Mouse (Mus musculus): ENCODE results near the gene Pglyrp1.
"Not testable (repeated sequence)": the region's sequence is repeated elsewhere in the genome, so short reads cannot be mapped to it uniquely, and the experiment has no call there.

The Pglyrp1 gene

GRCm38 (mm10) chr7:18871031-18871430, at the start of gene Pglyrp1:
Gene Pglyrp1, plus strand, starts transcription at chr7:18871331.
- not testable (repeated sequence) for DNase-seq (ENCODE audit: low read depth, low spot score)

GRCm38 (mm10) chr7:18821507-18821906, 49.6 kb upstream of the Pglyrp1 start, which contains the start of gene Psg17:
Gene Psg17, minus strand, starts transcription at chr7:18821607.
- DNase-seq (ENCODE audit: low read depth, low spot score) = no peak

- no peak for DNase-seq (ENCODE audit: low read depth, low spot score)
Observed at GRCm38 (mm10) chr7:18827792-18828546, 43.2 kb upstream of the Pglyrp1 start.

GRCm38 (mm10) chr7:18828592-18828991, 42.5 kb upstream of the Pglyrp1 start:
- peak; percentile 41 for DNase-seq (ENCODE audit: low read depth, low spot score)

GRCm38 (mm10) chr7:18829545-18829944, 41.6 kb upstream of the Pglyrp1 start:
- DNase-seq (ENCODE audit: low read depth, low spot score) = no peak

GRCm38 (mm10) chr7:18832298-18832697, 38.8 kb upstream of the Pglyrp1 start:
- no peak for DNase-seq (ENCODE audit: low read depth, low spot score)

GRCm38 (mm10) chr7:18839865-18840264, 31.3 kb upstream of the Pglyrp1 start, which contains the start of gene Mill2:
Gene Mill2, plus strand, starts transcription at chr7:18839966.
- peak; percentile 22 for DNase-seq (ENCODE audit: low read depth, low spot score)

GRCm38 (mm10) chr7:18840386-18841173, 30.6 kb upstream of the Pglyrp1 start:
- DNase-seq (ENCODE audit: low read depth, low spot score) = peak; percentile 28

GRCm38 (mm10) chr7:18841174-18841567, 30.0 kb upstream of the Pglyrp1 start:
- no peak for DNase-seq (ENCODE audit: low read depth, low spot score)

GRCm38 (mm10) chr7:18844811-18845210, 26.3 kb upstream of the Pglyrp1 start:
- no peak for DNase-seq (ENCODE audit: low read depth, low spot score)

GRCm38 (mm10) chr7:18848395-18848794, 22.7 kb upstream of the Pglyrp1 start:
- no peak for DNase-seq (ENCODE audit: low read depth, low spot score)

GRCm38 (mm10) chr7:18858310-18858916, 12.7 kb upstream of the Pglyrp1 start:
- DNase-seq (ENCODE audit: low read depth, low spot score) = peak; percentile 90

GRCm38 (mm10) chr7:18862801-18863200, 8.3 kb upstream of the Pglyrp1 start:
- peak; percentile 74 for DNase-seq (ENCODE audit: low read depth, low spot score)

- no peak for DNase-seq (ENCODE audit: low read depth, low spot score)
Observed at GRCm38 (mm10) chr7:18868491-18868890, 2.6 kb upstream of the Pglyrp1 start.

- DNase-seq (ENCODE audit: low read depth, low spot score) = no peak
Observed at GRCm38 (mm10) chr7:18872014-18872802, 1.1 kb downstream of the Pglyrp1 start.

GRCm38 (mm10) chr7:18872816-18873215, 1.7 kb downstream of the Pglyrp1 start:
- no peak for DNase-seq (ENCODE audit: low read depth, low spot score)

GRCm38 (mm10) chr7:18873253-18873652, 2.1 kb downstream of the Pglyrp1 start:
- peak; percentile 90 for DNase-seq (ENCODE audit: low read depth, low spot score)

- no peak for DNase-seq (ENCODE audit: low read depth, low spot score)
Observed at GRCm38 (mm10) chr7:18875372-18875771, 4.2 kb downstream of the Pglyrp1 start.

GRCm38 (mm10) chr7:18878691-18879090, 7.6 kb downstream of the Pglyrp1 start:
- no peak for DNase-seq (ENCODE audit: low read depth, low spot score)

GRCm38 (mm10) chr7:18883991-18884744, 13.0 kb downstream of the Pglyrp1 start:
- DNase-seq (ENCODE audit: low read depth, low spot score) = no peak

Data from 3T3-L1 (cell line).